9 mouse cellular contexts compared by ENCODE assay signal in genomic region chr17:65370034-65370780, GRCm38 (mm10).
DNase-seq lines count a peak whose midpoint lies in the region; ATAC-seq and TF ChIP-seq lines count a peak whose summit lies in the region.
"Had no signal": no experiment of that assay in that cellular context is flagged by ENCODE, and none has a peak within 500 bp of the region (broad histone marks: within the 10 kb centered on the region; RNA-seq: fewer than 3 reads in every experiment).

No protein-coding gene starts in this region.

- no peak overlapping the region for H3K4me2 ChIP-seq in liver, embryonic 11.5 days
- no peak overlapping the region for H3K4me2 ChIP-seq in forebrain, postnatal 0 days (ENCODE audit: low read depth)
- H3K4me2 ChIP-seq: limb, embryonic 15.5 days had no signal

- no peak for ATAC-seq in liver, embryonic 11.5 days (replicated peaks; ENCODE audit: low FRiP score)
- ATAC-seq in forebrain, postnatal 0 days: no peak

- DNase-seq in liver (peak; percentile 23), adipocyte (ENCODE audit: low spot score) (peak; percentile 23)
- DNase-seq in liver, embryonic 11.5 days (ENCODE audit: low spot score): no peak
- DNase-seq in frontal cortex, postnatal 25 days (ENCODE audit: low spot score in 2 of 2): peak; percentile 41 to 53
- peak; percentile 79 to 91 for DNase-seq in left cerebral cortex, adult 18-20 months (ENCODE audit: low spot score in 2 of 2)
- DNase-seq in right cerebral cortex, postnatal 36 days (ENCODE audit: low spot score in 2 of 2): peak; percentile 88 to 91
- no peak for DNase-seq in gastrocnemius, adult 8-10 months (ENCODE audit: low spot score in 2 of 2)
- no peak for DNase-seq in forebrain, postnatal 0 days

- no peaks in the 10 kb centered on the region for H3K4me1 ChIP-seq in liver, embryonic 11.5 days (replicated peaks; ENCODE audit: control insufficient read depth, insufficient read depth, low read length)
- H3K4me1 ChIP-seq in forebrain, postnatal 0 days (ENCODE audit: insufficient read depth): no peaks in the 10 kb centered on the region
- H3K4me1 ChIP-seq: limb, embryonic 15.5 days had no signal

- H3K9ac ChIP-seq in liver, embryonic 11.5 days (ENCODE audit: low read depth, low read length): no peak overlapping the region
- H3K9ac ChIP-seq in forebrain, postnatal 0 days: no peak overlapping the region
- H3K9ac ChIP-seq: limb, embryonic 15.5 days had no signal

- TF ChIP-seq CTCF in forebrain, postnatal 0 days (IDR thresholded peaks at IDR 0.05; ENCODE audit: low read depth): no peak

- no peak overlapping the region for H3K4me3 ChIP-seq in liver, embryonic 11.5 days (ENCODE audit: low read depth, low read length)
- H3K4me3 ChIP-seq in forebrain, postnatal 0 days (ENCODE audit: low read depth, low read length): no peak overlapping the region
- H3K4me3 ChIP-seq: limb, embryonic 15.5 days had no signal

- no peaks in the 10 kb centered on the region for H3K27me3 ChIP-seq in liver, embryonic 11.5 days (replicated peaks; ENCODE audit: control insufficient read depth, insufficient read depth, low read length)
- no peaks in the 10 kb centered on the region for H3K27me3 ChIP-seq in forebrain, postnatal 0 days (ENCODE audit: insufficient read depth, low read length)
- H3K27me3 ChIP-seq: limb, embryonic 15.5 days had no signal

- H3K36me3 ChIP-seq in liver, embryonic 11.5 days (ENCODE audit: control insufficient read depth, insufficient read depth, low read length): no peaks in the 10 kb centered on the region
- H3K36me3 ChIP-seq in forebrain, postnatal 0 days (ENCODE audit: insufficient read depth): no peaks in the 10 kb centered on the region
- H3K36me3 ChIP-seq: limb, embryonic 15.5 days had no signal

- WGBS in liver, embryonic 11.5 days: 31% methylated on average over 7 of the region's 7 CpGs
- 44% methylated on average over 7 of the region's 7 CpGs for WGBS in forebrain, postnatal 0 days

- 0 out of 2 replicates have a peak, but pooled peaks cover 2% of the 10 kb centered on the region for H3K9me3 ChIP-seq in liver, embryonic 11.5 days (ENCODE audit: control insufficient read depth, low read length)
- no peaks in the 10 kb centered on the region for H3K9me3 ChIP-seq in forebrain, postnatal 0 days (ENCODE audit: low read length)
- H3K9me3 ChIP-seq: limb, embryonic 15.5 days had no signal

- no peak overlapping the region for H3K27ac ChIP-seq in liver, embryonic 11.5 days (ENCODE audit: low read depth, low read length)
- no peak overlapping the region for H3K27ac ChIP-seq in forebrain, postnatal 0 days (ENCODE audit: low read depth, low read length)
- H3K27ac ChIP-seq: limb, embryonic 15.5 days had no signal

Comparison
In these comparisons a context has a peak if more than half of its experiments do, and no peak if none do; other contexts are left out.
1. DNase-seq: peak in liver (single experiment), adipocyte (single experiment), frontal cortex, postnatal 25 days (2 of 2), left cerebral cortex, adult 18-20 months (2 of 2) and right cerebral cortex, postnatal 36 days (2 of 2); none in liver, embryonic 11.5 days (single experiment), gastrocnemius, adult 8-10 months (0 of 2) and forebrain, postnatal 0 days (single experiment).